Mouse (Mus musculus): Measurements from ENCODE around the gene Srp54a. TPM values are rescaled to one million over a fixed set of nuclear protein-coding genes. Genes with fewer than 3 reads are reported as not detected.
"Not testable (repeated sequence)": the region's sequence is repeated elsewhere in the genome, so short reads cannot be mapped to it uniquely, and the experiment has no call there.

The Srp54a gene
- polyA plus RNA-seq, 1 experiment from 2014 or later = 178 TPM

DNA sequence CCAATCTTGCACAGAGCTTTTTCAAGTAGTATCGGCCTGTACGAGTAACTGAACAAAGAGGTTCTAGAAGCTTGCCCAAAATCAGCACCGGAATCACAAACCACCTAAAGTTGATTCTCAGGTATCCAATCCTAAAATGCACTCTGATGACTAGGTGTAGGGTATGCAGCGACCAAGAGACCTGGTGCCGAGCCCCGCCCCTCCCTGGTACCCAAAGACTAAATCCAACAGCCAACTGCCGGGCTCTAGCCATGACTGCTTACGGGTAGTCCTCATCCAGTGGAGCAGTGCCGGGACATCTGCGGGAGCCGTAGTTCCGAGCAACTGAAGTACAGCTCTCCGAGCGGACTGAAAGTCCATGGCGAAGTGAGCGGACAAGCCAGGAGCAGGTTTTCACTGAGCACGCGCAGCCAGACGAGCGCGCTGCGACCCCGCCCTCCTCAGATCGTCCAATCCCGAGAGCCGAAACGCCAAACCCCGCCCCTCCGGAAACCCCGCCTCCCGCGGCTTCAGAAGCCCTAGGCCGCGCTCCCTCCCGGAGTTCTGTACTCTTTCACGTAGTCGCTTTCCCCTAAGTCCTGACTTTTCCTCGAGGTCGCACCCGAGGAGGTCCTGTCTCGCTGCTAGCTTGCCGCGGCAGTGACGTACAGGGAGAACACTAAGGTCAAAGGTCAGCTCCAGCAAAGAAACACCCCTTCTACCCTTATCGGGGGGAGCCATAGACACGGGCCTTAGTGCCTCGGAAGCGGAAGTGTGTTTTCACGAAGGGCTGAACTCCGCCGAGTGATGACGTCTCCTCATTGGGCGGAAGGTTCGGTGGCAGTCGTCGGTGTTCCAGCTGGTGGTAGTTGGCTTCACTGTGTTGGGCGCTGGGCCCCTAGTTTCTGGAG, 74.7 kb downstream of the Srp54a start, which contains the start of gene Srp54b:
Srp54b (plus strand) TSS at position 546 of the 890 bp plus-strand sequence.
- peak within 1 kb of the TSS; percentile 30 for H3K4me3 ChIP-seq
- H3K9ac ChIP-seq, H3K36me3 ChIP-seq, H3K27me3 ChIP-seq, H3K4me1 ChIP-seq, H3K27ac ChIP-seq, H3K4me2 ChIP-seq, H3K9me3 ChIP-seq: not testable (repeated sequence)
- ATAC-seq (ENCODE audit: borderline replicate concordance, extremely low read depth, low FRiP score, low TSS enrichment) = peak; percentile 98
- WGBS = no CpG with 5 or more reads among the region's 57 CpGs

DNA sequence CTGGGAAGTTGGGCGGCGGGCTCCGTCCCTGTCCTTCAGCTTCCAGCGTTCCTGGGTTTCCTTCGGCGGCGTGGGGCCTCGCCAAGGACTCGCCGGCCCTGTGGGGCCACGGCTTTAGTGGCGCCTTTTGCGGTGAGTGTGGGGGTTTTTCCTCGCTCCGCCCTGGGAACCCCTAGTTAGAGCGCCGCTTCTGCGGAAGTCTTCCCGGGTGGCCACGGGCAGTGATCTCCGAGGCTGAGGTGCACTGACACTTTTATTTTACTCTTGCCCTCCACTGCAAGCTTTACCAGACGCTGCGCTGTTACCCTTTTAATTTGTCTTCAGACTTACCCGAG, 75.4 kb downstream of the Srp54a start:
- not testable (repeated sequence) for H3K4me1 ChIP-seq, H3K27me3 ChIP-seq, H3K9ac ChIP-seq, H3K9me3 ChIP-seq, H3K36me3 ChIP-seq, H3K4me2 ChIP-seq, H3K27ac ChIP-seq
- peak; percentile 53 for ATAC-seq (ENCODE audit: borderline replicate concordance, extremely low read depth, low FRiP score, low TSS enrichment)
- under 1% methylated on average over 12 of the region's 24 CpGs for WGBS
- peak overlapping the region; percentile 30 for H3K4me3 ChIP-seq

Other genes starting within 250 kb of the Srp54a start
- gene Cfl2, start 217.4 kb upstream of the Srp54a start, polyA plus RNA-seq (2015; fragmentation: Nextera tagmentation; extraction: Ambion mirVana) = 178 and 182 TPM in 2 replicates
- gene Gm20403, start 93.7 kb upstream of the Srp54a start, polyA plus RNA-seq (2015; fragmentation: Nextera tagmentation; extraction: Ambion mirVana) = not detected in 2 replicates
- 20.1 and 24.8 TPM in 2 replicates for gene Baz1a, start 65.9 kb upstream of the Srp54a start, polyA plus RNA-seq (2015; fragmentation: Nextera tagmentation; extraction: Ambion mirVana)
- 37.7 and 39.5 TPM in 2 replicates for gene 2700097O09Rik, start 152 bp upstream of the Srp54a start, polyA plus RNA-seq (2015; fragmentation: Nextera tagmentation; extraction: Ambion mirVana)
- 17.2 and 26.4 TPM in 2 replicates for gene Fam177a, start 44.2 kb downstream of the Srp54a start, polyA plus RNA-seq (2015; fragmentation: Nextera tagmentation; extraction: Ambion mirVana)
- gene Srp54b, start 74.8 kb downstream of the Srp54a start, polyA plus RNA-seq (2015; fragmentation: Nextera tagmentation; extraction: Ambion mirVana) = 52.3 and 59.3 TPM in 2 replicates
- gene 1700047I17Rik2, start 119.3 kb downstream of the Srp54a start, polyA plus RNA-seq (2015; fragmentation: Nextera tagmentation; extraction: Ambion mirVana) = 6.6 TPM in 1 of 2 replicates, not detected in the other
- gene Srp54c, start 149.9 kb downstream of the Srp54a start, polyA plus RNA-seq (2015; fragmentation: Nextera tagmentation; extraction: Ambion mirVana) = 67.3 and 69.3 TPM in 2 replicates
- 13.9 and 14.7 TPM in 2 replicates for gene 1110008L16Rik, start 219.3 kb downstream of the Srp54a start, polyA plus RNA-seq (2015; fragmentation: Nextera tagmentation; extraction: Ambion mirVana)
- gene Ppp2r3c, start 222.7 kb downstream of the Srp54a start, polyA plus RNA-seq (2015; fragmentation: Nextera tagmentation; extraction: Ambion mirVana) = 11.9 and 12.2 TPM in 2 replicates

Data from lung, embryonic 15.5 days (tissue).